Mouse (Mus musculus) spleen, adult 18-20 months (tissue): Measurements from ENCODE around the gene Cox20.
"Not testable (repeated sequence)": the region's sequence is repeated elsewhere in the genome, so short reads cannot be mapped to it uniquely, and the experiment has no call there.

ENCODE experiments used
- DNase-seq, 2 experiments: peaks; one replicate each; pipeline ENCODE4 v3.0.0; 2022; ENCODE audit warnings: mixed read lengths in 2 of 2

Cox20 gene

DNA sequence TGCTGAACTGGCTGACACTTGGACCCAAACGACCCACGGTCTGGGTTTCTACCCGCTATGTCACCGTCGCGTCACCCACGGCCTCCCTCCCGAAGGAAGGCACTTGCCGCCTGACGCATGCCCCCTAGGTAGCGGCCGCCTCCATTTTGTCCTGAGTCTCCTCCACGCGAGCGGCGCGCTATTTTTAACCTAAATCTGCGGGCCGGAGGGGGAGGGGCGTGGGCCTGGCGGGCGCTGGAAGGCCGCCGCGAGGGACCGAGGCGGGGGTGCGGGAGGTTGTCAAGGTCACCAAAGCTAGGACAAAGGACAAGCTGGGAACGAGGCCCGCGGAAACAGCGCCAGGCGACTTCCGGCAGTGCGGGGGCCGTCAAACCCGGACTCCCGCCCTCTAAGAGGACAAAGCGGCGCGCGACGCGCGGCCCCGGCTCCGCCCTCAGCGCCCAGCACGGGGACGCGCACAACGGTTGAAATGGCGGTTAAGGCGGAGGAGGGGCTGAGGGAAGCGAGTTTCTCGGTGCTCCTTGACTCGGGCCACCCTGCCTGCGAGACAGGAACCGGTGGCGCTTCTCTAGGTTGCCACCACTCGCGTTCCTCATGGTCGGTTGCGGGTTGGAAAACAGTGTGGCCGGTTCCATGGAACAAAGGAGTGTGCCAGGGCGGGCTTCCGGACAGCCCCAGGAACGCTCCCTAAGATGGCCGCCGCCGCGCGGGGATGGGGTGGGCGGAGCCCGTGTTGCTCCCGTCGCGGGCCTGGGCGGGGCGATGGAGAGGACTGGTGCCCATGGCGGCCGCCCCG, at the start of gene Cox20:
Cox20 (plus strand) TSS at position 742 of the 796 bp plus-strand sequence.
- DNase-seq = peak; percentile 94 to 97

DNA sequence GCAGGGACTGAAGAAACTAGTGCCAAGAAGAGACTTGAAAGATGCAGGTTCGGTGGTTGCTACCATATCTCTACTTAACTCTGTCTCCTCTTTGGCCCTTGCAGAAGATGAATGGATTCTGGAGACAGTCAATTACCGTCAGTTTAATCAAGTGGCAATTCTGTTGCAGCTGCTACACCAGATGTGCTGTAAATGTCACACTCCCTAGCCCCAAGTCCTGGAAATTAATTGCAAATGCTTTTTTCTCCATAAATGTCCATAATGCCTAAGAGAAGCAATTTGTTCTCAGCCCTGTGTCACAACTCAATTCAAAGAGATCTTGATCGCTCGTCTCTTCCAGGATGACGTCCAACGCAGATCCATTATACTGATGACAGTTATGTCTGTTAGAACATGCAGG, 48.3 kb upstream of the Cox20 start:
- DNase-seq = no peak

DNA sequence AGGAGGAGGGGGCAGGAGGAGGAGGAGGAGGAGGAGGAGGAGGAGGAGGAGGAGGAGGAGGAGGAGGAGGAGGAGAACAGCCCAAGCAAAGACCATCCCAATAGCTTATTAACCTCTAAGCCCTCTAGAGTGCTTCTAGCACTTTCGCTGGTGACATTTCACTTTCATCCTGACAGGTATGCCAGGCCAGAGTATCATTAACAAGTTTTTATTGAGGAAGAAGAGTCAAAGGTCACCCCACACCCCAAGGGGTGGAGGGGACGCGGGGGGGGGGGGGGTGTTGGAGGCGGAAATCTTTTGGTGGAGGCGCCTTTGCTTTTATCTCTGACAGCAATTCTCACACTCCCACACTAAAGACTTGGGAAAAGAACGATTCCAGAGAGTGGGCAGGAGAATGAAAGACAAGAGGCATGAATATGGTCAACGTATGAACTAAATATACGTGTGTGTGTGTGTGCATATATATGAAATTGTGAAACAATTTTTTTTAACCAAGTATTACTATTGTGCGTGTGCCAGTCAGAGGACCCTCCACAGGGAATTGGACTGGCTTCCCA, 43.7 kb upstream of the Cox20 start:
- no peak for DNase-seq

DNA sequence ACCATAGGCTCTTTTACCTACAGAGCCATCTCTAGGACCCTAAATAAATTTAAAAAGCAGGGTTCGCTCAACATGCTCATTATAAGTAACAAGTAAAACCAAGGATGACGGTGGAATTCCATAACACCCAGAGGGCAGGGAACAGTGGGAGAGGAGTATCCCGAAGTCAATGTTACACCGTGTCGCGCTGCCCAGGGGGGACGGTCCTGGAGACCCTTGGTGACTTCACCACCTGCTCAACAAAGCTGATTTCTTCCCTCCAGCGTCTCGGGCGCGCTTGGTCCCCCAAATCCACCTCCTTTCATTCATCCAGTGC, 43.2 kb upstream of the Cox20 start:
- no peak for DNase-seq

DNA sequence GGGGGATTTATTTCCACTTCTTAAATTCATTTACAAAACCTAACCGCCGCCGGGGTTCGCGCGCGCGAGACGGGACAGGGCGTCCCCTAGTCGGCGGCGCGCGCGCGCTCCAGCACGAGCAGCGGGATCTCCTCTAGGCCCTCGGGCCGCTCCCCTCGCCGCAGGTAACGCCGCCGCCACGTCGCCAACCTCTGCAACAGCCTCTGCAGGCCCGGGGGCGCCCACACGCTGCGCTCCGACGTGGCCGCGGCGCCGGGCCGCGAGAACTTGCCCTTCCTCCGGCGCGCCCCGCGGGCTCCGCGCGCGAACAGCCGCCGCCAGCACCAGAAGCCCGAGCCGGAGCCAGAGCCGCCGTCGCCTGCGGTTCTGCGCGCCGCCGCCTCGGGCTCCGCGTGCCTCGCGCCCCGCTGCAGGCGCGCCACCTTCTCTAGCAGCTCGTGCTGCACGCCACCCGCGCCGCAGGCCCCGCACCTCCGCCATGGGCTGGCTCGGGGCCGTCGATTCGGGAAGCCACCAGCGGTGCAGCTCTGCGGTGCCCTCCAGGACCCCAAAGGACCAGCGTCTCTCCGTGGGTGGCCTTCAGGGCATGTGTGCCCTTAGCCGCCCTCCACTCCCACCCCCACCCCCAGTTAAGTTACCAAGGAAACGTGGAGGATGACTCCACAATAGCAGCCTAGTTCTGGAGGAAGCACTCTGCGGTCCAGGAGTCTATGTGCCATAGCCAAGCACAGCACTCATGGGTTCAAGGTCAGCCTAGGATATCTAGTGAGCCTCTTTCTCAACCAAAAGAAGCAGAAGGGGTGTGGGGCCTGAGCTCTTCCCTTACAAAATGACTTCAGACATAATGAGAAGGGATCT, 42.6 kb upstream of the Cox20 start:
- DNase-seq = peak in 1 of 2 experiments; percentile 3

DNA sequence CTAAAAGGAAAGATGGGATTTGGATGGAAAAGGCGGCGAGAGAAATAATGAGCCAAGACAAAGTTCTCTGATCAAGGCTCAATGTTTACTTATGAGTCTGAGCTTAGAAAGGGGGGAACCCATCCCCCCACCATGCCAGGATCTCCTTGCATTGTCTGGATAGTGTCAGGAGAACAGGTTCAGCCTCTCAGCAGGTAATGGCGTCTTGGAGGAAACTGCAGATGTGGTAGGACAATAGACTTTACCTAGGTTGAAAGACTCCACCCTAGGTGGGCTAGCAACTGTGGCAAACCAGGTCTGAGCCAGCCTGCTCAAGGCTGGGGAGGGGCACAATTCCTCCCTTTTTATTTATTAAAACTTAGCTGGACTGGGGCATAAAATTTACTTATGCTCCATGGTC, 35.6 kb upstream of the Cox20 start:
- not testable (repeated sequence) for DNase-seq

DNA sequence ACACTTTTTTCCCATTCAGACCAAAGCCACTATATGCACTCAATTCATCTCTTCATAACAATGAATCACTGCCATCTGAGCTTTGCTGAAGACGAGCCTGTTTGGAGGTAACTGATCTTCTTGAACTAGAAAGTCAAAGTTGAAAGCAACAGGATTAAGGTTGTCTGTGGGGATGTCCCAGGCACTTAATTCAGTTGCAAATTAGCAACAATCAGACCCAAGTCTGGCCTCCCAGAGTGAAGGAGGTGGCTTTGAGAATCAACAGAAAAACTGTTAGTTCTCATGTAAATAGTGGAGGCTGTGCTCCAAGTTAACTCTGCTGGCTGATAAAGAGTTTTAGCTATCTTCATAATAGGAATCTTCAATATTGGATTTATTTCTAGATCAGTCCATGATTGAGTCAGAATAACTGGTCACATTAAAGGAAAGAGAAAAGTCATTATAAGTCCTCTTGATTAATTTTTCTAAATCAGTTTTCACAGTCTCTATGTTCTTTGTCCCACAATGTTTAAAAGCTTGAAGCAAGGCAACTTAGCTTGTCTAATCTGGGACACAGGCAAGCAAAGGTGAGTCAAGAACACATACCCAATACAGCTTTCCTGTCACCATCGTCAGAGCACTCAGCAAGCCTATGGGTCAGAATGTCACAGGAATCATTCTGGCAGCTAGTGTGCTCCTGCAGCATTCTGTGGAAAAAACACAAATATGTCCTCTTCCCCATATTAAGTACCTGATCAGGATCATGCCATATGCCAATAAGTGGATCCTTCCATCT, 34.8 kb upstream of the Cox20 start:
- DNase-seq = no peak

DNA sequence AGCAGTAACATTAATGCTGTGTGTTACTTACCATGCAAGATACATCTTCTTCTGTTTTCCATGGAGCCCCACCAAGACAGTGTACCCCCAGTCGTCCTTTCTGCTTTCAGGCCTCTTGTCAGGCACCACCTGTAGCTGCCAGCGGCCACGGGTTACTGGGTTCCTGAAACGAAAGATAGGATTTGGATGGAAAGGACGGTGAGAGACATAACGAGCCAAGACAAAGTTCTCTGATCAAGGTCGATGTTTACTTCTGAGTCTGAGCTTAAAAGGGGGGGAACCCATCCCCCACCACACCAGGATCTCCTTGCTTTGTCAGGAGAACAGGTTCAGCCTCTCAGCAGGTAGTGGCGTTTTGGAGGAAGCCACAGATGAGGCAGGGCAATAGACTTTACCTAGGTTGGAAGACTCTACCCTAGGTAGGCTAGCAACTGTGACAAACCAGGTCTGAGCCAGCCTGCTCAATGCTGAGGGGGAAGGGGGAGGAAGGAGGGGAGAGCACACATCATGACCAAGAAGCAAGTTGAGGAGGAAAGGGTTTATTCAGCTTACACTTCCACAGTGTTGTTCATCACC, 31.2 kb upstream of the Cox20 start:
- DNase-seq = no peak

DNA sequence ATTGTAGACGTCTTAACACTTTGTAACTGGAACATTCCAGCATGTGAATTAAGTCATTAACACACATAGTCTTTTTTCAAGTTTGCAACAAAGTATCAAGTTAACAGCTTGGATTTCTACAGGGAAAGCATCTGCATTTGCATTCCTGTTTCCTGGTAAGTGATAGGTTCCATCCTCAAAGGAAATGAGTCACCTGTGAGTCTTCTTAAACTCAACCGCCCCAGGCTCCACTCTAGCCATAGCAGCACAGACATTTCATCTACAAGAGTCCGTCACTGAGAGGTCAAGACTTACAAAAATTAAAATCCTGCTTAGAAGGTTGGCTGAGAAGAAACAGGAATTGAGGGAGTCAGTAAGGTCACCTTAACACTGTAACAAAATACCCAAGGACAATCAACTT, 27.2 kb upstream of the Cox20 start:
- DNase-seq = no peak

DNA sequence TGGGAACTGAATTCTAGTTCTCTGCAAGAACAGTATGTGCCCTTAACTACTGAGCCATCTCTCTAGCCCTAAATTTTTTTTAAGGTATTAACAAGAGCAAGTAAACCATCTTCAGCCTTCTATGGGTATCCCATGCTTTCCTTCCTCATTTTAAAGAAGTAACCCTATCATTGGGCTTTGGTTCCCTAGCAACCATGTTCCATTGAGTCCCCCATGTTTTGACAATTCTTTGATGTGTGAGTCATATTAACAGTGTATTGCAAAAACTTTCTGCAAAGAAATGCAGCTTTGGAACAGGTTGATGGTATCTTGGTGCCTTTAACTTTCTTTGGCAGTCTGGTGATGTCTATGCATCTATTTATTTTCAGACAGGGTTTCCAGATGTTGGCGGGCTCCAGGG, 24.9 kb upstream of the Cox20 start:
- DNase-seq = no peak

DNA sequence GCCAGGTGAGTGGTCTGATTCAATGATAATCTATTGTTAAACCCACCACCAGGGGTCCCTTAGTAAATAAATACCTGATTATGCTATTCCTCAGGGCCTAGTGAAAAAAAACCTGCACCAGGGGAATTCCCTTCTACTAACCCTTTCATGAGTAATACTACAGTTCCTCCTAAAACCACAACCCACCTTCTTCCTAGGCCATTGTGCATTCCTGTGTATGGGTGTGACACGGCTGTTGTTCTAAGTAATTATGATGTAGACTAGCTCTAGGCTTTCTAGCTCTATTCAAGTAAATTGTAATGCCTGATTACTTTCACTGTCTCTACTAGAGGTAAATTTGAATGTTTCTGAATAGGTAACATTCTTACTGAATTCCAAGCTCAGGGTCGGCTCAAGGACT, 17.7 kb upstream of the Cox20 start:
- not testable (repeated sequence) for DNase-seq

DNA sequence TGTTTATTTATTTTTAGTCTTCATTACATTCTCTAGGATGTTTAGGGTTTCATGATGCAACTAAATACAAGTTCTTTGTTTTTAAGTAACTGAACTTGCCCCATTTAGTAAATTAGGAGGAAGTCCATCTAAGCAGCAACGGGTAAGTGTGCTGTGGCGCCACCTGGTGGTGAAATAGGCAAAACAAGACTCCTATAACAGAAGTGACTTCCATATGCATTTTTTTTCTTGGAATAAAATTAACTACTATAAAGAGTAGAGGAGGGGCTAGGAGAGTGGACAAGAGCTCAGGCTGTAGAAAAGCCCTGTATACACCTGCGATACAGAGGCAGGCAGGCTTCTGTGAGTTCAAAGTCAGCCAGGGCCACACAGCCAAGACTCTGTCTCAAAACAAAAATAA, 15.5 kb upstream of the Cox20 start:
- DNase-seq = peak; percentile 43 to 75

DNA sequence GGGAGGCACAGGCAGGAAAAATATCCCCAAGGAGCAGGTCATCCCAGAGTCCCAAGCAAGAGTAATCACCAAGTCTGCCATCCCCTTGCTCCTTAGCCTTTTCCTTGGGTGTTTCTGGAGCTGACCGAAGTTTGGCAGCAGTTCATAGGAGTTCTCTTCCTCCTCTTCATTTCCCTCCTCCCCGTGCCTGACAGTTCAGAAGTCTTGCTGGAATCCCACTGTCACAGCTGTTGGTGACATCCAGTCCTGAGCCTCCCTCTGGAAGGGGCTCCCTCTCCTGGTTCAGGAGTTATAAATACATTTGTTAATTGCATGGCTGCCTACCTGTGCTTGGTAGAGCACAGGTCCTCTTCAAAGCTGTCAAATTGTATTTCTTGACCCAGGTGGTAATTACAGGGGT, 9.4 kb upstream of the Cox20 start:
- DNase-seq = no peak

DNA sequence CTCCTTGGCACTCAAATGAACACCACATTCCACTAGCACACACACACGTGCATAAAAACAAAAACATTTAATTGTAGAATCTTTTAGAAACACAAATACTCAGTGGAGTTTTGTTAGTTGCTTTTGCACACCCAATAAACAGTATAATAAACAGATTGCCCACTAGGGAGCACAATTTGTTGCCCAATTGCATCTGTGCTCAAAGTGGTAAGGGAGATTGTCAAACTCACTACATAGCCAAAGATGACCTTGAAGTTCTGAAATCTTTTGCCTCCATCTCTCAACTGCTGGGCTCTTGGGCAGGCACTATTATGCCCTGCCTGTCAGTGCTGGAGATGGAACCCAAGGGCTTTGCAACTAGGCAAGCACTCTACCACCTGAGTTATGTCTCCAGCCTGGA, 8.8 kb upstream of the Cox20 start:
- DNase-seq = no peak

DNA sequence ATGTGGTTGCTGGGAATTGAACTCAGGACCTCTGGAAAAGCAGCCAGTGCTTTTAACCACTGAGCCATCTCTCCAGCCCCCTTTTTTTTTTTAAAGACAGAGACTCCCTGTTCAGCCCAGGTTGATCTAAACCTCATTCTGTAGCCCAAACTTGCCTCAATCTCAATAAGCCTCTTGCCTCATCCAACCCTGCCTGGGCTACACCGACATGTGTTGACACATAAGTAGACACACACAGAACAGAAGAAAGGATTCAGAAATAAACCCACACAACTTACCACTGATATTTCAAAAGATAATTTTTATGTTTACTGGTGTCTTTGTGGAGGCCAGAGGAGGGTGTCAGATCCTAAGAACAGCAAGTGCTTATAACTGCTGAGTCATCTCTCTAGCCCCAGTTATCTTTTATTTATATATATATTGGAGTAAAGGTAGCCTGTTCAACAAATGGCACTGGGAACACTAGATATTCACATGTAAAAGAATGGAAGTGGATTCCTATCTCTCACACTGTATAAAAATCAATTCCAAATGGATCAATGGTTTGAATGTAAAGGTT, 5.8 kb upstream of the Cox20 start:
- no peak for DNase-seq

DNA sequence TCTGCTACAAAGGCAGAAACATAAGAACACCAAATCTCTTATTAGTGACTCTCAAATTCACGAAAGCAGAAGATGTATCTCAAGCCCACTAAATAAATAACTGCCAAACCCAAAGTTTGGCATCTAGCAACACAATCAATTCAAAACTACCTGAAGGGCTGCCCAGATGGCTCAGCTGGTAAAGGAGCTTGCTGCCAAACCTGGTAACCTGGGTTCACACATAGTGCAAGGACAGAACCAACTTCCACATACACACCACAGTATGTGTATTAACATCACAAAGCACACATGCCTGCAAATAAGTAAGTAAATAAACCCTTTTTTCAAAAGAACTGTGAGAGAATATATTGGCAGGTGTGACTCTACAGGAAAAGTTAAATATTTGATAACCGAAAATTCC, 4.7 kb upstream of the Cox20 start:
- no peak for DNase-seq

DNA sequence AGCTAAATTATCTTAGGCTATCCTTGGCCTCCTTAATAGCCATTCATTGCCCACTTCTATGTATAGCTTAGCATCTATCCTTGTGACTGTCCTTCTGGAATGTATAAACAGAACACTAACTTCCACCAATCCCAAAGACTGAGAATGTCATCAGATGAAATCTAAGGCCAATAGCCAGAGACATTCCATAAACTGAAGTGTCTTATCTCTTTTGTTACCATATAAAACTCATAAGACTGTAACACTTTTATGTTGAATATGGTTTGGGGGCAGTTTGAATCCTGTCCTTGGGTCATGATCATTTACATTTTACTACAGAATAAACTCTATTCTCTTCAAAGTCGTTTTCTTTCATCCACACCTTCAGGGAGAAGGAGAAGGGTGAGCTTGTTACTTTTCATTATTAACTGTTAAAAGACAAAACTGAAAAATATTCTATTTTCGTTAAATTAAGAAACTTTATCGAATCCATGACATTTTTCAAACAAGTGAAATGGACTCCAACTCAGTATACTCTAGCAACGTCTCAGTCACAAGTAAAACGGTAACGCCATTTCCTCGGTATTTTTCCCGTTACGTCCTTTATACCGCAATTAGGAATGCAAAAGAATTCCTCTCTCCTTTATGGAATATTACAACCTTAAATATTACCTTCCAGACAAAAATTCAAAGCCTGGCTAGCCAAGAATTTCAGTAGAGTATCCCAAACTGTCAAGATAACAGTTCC, 1.5 kb upstream of the Cox20 start:
- no peak for DNase-seq

DNA sequence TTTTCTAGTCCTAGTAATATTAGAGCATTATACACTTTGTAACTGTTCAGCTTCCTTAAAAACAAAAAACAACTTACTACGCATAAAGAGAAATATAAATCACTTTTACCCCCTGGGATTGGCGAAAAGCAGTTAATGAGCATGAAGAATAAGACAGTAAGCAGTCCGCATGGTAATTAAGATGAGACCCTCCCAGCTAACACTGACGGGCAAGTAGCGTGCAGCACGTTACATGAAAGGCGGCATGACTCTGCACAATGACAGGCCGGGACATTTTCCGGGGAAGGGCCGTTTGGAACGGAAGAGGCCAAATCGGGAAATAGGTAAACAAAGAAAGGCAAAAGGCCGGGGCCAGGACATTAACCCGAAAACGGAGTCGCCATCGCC, 935 bp upstream of the Cox20 start:
- no peak for DNase-seq

DNA sequence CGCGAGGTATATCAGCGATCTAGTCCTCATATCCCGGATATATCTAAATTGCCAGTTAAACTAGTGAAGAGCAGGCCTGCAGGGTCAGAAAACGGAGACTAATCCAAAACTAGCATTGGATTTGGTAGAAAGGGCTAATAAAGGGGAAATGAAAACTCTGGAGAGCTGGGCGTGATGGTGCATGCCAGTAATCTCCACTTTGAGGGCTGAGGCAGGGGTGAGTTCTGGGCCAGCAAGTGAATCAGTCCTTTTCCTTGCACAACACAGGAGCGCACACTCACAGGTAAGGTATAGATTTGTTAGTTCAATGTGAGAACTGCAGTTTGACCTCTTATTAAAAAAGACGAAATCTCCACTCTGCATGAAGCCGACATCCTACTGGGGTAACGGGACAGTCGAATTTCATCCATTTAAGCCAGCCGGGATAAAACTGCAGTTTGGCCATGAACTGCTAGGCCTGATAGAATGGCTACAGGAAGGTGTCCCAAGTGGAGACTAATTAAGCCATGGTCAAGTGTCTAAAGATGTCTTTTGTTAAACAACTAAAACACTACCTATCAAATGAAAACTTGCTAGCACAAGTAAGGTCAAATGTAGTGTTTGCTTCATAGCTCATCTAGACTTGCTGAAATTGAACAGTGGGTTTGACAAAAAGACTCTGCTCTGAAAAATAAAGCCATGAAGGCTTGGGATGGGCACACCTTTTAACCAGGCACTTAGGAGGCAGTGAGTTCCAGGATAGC, 536 bp downstream of the Cox20 start:
- DNase-seq = no peak

DNA sequence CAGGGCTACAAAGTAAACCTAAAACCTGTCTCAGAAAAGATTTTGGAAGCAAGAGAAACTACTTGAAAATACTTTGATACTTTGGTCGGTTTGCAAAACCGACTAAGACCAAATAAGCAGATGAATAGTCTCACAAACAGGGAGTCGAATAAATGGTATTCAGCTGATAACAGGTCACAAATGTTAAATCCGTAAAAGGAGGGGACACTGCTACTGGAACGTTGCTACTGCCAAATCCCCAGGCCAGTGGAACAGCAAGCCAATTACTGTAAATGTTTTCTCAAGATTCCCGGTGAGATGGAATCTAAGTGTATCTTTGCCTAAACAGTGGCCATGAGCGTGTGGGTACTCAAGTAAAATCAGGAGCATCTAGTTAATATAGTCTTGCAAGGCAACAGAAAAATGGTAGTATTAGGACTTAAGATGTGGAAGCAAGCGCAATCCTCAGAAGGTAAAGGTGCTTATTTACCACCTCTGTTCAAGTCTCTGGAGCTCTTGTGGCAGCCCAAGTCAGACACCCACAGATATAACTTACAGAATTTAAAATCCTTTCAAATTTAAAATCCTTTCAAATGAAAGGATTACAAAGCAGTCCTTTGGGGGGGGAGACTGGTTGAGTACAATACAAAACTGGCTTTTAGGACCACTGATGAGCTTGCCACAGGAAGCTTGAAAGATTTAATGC, 1.2 kb downstream of the Cox20 start:
- no peak for DNase-seq
